Mouse (Mus musculus) frontal cortex, postnatal 25 days (tissue): ENCODE results near the gene Gm3739.
"Not testable (repeated sequence)": the region's sequence is repeated elsewhere in the genome, so short reads cannot be mapped to it uniquely, and the experiment has no call there.

Experiments
- DNase-seq, 2 experiments: peaks; one replicate each; pipeline ENCODE4 v3.0.0; 2022; ENCODE audit warnings: low spot score in 2 of 2

Gene Gm3739

DNA sequence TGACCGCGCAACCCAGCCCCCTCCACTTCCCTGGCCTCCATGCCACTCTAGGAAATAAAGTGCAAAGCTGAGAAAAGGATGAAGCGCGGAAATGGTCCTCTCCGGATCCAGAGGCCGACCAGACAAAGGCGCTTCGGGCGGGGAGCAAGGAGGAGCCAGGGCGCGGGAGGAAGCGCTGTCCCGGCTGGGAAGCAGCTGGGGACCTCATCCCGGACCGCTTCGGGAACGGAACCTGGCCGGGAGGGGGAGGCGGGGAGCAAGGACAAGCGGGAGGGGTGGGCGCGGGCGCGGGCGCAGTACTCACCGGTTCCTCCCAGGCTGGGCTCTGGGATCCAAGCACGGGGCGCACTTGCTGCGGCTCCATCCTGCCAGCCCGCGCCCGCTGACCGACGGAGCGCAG lies at the start of gene Gm3739:
TSS of gene Gm3739 (minus strand) at position 389 of the 400 bp plus-strand sequence.
- DNase-seq = peak in 1 of 2 experiments; percentile 3

- DNase-seq = not testable (repeated sequence)
These were observed 17.4 kb upstream of the Gm3739 start, which contains the start of gene Gm5797 for GRCm38 (mm10) chr14:7332295-7332694. Gm5797 (minus strand) TSS chr14:7332395.

DNA sequence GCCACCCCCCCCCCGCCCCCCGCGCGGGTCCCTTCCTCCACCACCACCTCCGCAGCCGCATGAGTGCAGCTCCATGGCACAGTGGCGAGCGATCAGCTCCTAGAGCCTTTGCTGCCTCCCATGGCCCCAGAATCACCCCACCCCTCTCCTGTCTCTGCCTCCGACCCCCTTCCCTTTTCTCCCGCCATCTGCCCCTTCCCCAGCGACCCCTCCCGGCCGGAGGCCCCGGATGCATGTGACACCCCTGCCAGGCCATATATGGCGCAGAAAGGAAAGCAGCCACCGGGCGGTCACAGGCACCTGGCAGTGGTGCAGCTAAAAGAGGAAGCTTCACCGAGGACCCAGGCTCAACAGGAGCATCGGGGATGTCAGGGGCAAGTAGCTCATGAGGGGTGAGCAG lies 244 bp upstream of the Gm3739 start:
- DNase-seq = peak; percentile 2 to 3

- not testable (repeated sequence) for DNase-seq
These were observed 50.2 kb downstream of the Gm3739 start, which contains the start of gene Gm3727 for GRCm38 (mm10) chr14:7264614-7265013. Gm3727 (minus strand) TSS chr14:7264714.
